Mouse (Mus musculus): ENCODE results near the gene Peak1.

GRCm38 (mm10) chr9:56175316-56175715 lies 242.6 kb downstream of the Peak1 start:
- TF ChIP-seq CTCF (IDR thresholded peaks at IDR 0.05; ENCODE audit: low read depth, low read length) (no peak), POLR2A (IDR thresholded peaks at IDR 0.05; ENCODE audit: borderline replicate concordance, low read depth, low read length) (no peak)

Data from bone marrow macrophage, adult 2 months (primary cell).